Mouse (Mus musculus): ENCODE results near the gene Gm34302. TPM values are rescaled to one million over a fixed set of nuclear protein-coding genes. Genes with fewer than 3 reads are reported as not detected.
"Not testable (repeated sequence)": the region's sequence is repeated elsewhere in the genome, so short reads cannot be mapped to it uniquely, and the experiment has no call there.

Gm34302 gene
- polyA plus RNA-seq (2014; fragmentation: Nextera tagmentation; extraction: Ambion mirVana) = not detected in 2 replicates

DNA sequence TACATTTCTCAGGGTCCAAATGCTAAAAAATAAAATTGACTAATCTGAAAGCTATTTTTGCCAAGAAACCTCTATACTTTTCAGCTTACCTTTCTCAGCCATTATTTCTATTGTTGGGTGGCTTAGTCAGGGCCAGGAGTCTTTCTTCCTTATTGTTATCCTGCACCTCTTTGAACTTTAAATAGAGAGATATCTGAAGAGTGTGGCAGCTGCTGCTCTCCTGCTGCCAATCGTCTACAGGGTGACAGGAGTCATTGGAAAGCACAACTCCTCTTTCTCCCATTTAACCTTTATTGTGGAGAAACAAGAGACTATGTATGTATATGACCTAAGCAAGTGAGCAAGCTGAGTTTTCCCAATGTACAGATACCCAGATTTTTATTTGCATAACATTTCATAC lies at the start of gene Gm34302:
Gm34302 (minus strand) TSS at position 154 of the 400 bp plus-strand sequence.
- Histone ChIP-seq H3K9ac (replicated peaks; ENCODE audit: low read depth, low read length) (no peak within 1 kb of the TSS), H3K27me3 (ENCODE audit: control insufficient read depth, insufficient read depth, low read length) (no peaks in the 10 kb centered on the region), H3K9me3 (ENCODE audit: control insufficient read depth, low read depth, low read length) (no peaks in the 10 kb centered on the region), H3K4me3 (ENCODE audit: low read depth, low read length) (no peak within 1 kb of the TSS), H3K4me1 (ENCODE audit: control insufficient read depth, insufficient read depth, low read length) (no peaks in the 10 kb centered on the region), H3K36me3 (ENCODE audit: control insufficient read depth, insufficient read depth, low read length) (no peaks in the 10 kb centered on the region), H3K27ac (ENCODE audit: low read length) (no peak within 1 kb of the TSS), H3K4me2 (replicated peaks; ENCODE audit: low read depth, low read length) (no peak within 1 kb of the TSS)
- ATAC-seq (ENCODE audit: insufficient number of reproducible peaks, insufficient read depth, low FRiP score, low read depth) = no peak
- 34% methylated on average over 1 of the region's 1 CpGs for WGBS

DNA sequence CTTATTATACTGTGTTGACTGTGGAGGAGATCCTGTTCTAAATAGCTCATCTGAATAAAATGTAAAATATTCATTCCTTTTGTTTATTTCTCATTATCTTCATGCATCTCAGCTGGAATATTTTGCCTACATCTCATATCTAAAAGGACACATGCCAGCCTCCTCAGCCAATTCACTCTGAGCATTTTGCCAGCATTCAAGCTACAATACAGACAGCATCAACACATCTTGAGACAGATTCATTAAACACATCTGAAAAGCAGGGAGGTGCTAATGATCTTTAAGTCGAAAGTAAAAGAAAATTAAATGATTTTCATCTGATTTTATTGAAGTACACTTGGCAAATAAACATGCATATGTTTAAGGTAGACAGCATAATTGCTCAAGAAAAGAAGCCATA lies 48.2 kb upstream of the Gm34302 start:
- Histone ChIP-seq H3K4me1 (ENCODE audit: control insufficient read depth, insufficient read depth, low read length) (no peaks in the 10 kb centered on the region), H3K9ac (replicated peaks; ENCODE audit: low read depth, low read length) (no peak overlapping the region), H3K4me3 (ENCODE audit: low read depth, low read length) (no peak overlapping the region), H3K36me3 (ENCODE audit: control insufficient read depth, insufficient read depth, low read length) (no peaks in the 10 kb centered on the region), H3K27ac (ENCODE audit: low read length) (no peak overlapping the region), H3K9me3 (ENCODE audit: control insufficient read depth, low read depth, low read length) (no peaks in the 10 kb centered on the region), H3K4me2 (replicated peaks; ENCODE audit: low read depth, low read length) (no peak overlapping the region), H3K27me3 (ENCODE audit: control insufficient read depth, insufficient read depth, low read length) (no peaks in the 10 kb centered on the region)
- ATAC-seq (ENCODE audit: insufficient number of reproducible peaks, insufficient read depth, low FRiP score, low read depth) = no peak
- WGBS = 53% methylated on average over 1 of the region's 1 CpGs

DNA sequence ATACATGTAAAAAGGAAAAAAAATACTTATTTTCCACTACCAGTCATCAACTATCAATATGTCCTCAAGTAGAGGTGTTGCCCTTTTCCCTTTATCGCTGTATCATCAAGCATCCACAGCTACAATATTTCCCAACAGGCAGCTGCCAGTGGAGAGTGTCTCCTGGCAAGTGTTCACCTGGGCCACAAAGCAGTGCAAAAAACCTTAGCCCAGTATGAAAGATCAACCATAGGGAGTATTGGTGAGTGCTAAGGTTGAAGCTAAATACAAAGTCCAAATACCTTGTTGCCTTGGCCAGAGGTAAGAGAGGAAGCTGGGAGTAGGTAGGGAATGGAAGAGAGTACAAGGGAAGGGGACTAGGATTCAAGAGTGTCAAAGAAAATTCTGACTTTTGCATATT lies 34.0 kb upstream of the Gm34302 start:
- H3K4me3 ChIP-seq (ENCODE audit: low read depth, low read length) = no peak overlapping the region
- no peak overlapping the region for H3K27ac ChIP-seq (ENCODE audit: low read length)
- no peak overlapping the region for H3K9ac ChIP-seq (replicated peaks; ENCODE audit: low read depth, low read length)
- no peak for ATAC-seq (ENCODE audit: insufficient number of reproducible peaks, insufficient read depth, low FRiP score, low read depth)
- 97% methylated on average over 1 of the region's 1 CpGs for WGBS
- H3K27me3 ChIP-seq (ENCODE audit: control insufficient read depth, insufficient read depth, low read length) = no peaks in the 10 kb centered on the region
- H3K36me3 ChIP-seq (ENCODE audit: control insufficient read depth, insufficient read depth, low read length) = no peaks in the 10 kb centered on the region
- H3K9me3 ChIP-seq (ENCODE audit: control insufficient read depth, low read depth, low read length) = no peaks in the 10 kb centered on the region
- H3K4me2 ChIP-seq (replicated peaks; ENCODE audit: low read depth, low read length) = no peak overlapping the region
- H3K4me1 ChIP-seq (ENCODE audit: control insufficient read depth, insufficient read depth, low read length) = no peaks in the 10 kb centered on the region

DNA sequence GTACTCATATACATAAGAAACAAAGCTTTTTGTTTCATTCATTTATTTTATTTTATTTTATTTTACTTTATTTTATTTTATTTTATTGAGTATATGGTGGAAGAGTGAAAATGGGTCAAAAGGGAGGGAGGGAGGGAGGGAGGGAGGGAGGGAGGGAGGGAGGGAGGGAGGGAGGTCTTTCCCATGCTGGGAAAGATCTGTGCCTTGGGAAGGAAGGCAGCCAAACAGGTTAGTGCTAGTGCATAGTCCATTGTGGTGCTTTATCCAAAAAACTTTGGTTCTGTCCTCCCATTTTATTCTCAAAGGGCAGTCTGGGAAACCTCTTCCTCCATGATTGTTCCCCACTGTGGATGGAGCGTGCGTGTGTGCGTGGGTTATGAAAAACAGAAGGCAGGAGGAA lies 32.6 kb upstream of the Gm34302 start:
- H3K9ac ChIP-seq (replicated peaks; ENCODE audit: low read depth, low read length); H3K4me1 ChIP-seq (ENCODE audit: control insufficient read depth, insufficient read depth, low read length); H3K9me3 ChIP-seq (ENCODE audit: control insufficient read depth, low read depth, low read length); ATAC-seq (ENCODE audit: insufficient number of reproducible peaks, insufficient read depth, low FRiP score, low read depth); H3K4me3 ChIP-seq (ENCODE audit: low read depth, low read length); H3K4me2 ChIP-seq (replicated peaks; ENCODE audit: low read depth, low read length); H3K36me3 ChIP-seq (ENCODE audit: control insufficient read depth, insufficient read depth, low read length); H3K27ac ChIP-seq (ENCODE audit: low read length); H3K27me3 ChIP-seq (ENCODE audit: control insufficient read depth, insufficient read depth, low read length): not testable (repeated sequence)
- WGBS = 83% methylated on average over 3 of the region's 3 CpGs

DNA sequence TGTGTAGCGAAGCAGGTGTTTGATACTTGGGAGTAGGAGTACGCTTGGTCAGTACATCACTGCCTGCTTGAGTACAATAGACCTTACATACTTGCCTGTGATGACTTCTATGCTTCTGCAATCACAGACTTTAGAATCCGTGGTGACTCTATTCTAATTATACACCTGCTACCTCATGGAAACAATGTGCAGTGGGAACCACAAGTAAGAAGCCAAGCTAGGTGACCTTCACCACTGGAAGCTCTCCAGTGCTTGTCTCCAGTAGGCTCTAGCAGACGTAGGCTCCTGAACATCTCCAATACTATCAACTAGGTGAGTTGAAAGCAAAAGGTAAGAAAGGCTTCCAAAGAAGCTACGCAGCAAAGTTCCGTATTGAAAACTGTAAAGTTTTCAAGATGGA lies 27.6 kb upstream of the Gm34302 start:
- Histone ChIP-seq H3K4me1 (ENCODE audit: control insufficient read depth, insufficient read depth, low read length) (no peaks in the 10 kb centered on the region), H3K27ac (ENCODE audit: low read length) (no peak overlapping the region), H3K4me3 (ENCODE audit: low read depth, low read length) (no peak overlapping the region), H3K27me3 (ENCODE audit: control insufficient read depth, insufficient read depth, low read length) (no peaks in the 10 kb centered on the region), H3K36me3 (ENCODE audit: control insufficient read depth, insufficient read depth, low read length) (no peaks in the 10 kb centered on the region), H3K4me2 (replicated peaks; ENCODE audit: low read depth, low read length) (no peak overlapping the region), H3K9ac (replicated peaks; ENCODE audit: low read depth, low read length) (no peak overlapping the region), H3K9me3 (ENCODE audit: control insufficient read depth, low read depth, low read length) (no peaks in the 10 kb centered on the region)
- ATAC-seq (ENCODE audit: insufficient number of reproducible peaks, insufficient read depth, low FRiP score, low read depth) = no peak
- 91% methylated on average over 6 of the region's 6 CpGs for WGBS

DNA sequence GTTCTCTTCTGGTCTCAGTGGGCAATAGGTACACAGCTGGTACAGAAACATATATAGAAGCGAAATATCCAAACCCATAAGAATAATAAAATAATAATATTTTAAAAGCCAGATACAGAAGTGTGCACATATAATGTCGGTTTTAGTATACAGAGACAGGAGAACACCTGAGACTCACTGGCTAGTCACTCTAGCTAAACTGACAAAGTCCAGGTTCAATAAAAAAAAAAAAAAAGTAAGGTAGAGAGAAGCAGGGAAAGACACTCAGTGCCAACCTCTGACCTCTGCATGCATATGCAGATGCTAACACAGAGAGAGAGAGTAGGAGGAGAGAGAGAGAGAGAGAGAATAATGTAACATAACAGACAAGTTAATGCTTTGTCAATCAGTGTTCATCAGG lies 25.8 kb upstream of the Gm34302 start:
- Histone ChIP-seq H3K4me3 (ENCODE audit: low read depth, low read length) (no peak overlapping the region), H3K4me1 (ENCODE audit: control insufficient read depth, insufficient read depth, low read length) (no peaks in the 10 kb centered on the region), H3K9ac (replicated peaks; ENCODE audit: low read depth, low read length) (no peak overlapping the region), H3K27ac (ENCODE audit: low read length) (no peak overlapping the region), H3K36me3 (ENCODE audit: control insufficient read depth, insufficient read depth, low read length) (no peaks in the 10 kb centered on the region), H3K4me2 (replicated peaks; ENCODE audit: low read depth, low read length) (no peak overlapping the region), H3K27me3 (ENCODE audit: control insufficient read depth, insufficient read depth, low read length) (no peaks in the 10 kb centered on the region), H3K9me3 (ENCODE audit: control insufficient read depth, low read depth, low read length) (no peaks in the 10 kb centered on the region)
- ATAC-seq (ENCODE audit: insufficient number of reproducible peaks, insufficient read depth, low FRiP score, low read depth) = no peak
- 89% methylated on average over 2 of the region's 2 CpGs for WGBS

DNA sequence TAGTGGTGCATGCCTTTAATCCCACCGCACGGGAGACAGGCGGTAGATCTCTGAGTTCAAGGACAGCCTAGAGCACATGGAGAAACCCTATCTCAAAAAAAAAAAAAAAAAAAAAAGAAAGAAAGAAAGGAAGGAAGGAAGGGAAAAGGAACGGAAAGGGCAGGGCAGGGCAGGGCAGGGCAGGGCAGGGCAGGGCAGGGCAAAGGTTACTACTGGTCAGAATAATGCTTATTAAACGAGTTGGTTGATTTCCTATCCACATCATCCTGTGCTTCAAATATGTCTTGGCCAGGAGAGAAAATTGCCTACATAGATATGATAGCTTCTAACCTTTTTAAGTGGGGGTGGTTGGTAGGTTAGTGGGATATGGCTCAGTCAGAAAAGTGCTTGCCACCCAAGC lies 25.2 kb upstream of the Gm34302 start:
- Histone ChIP-seq H3K27ac (ENCODE audit: low read length) (no peak overlapping the region), H3K4me2 (replicated peaks; ENCODE audit: low read depth, low read length) (no peak overlapping the region), H3K27me3 (ENCODE audit: control insufficient read depth, insufficient read depth, low read length) (no peaks in the 10 kb centered on the region), H3K36me3 (ENCODE audit: control insufficient read depth, insufficient read depth, low read length) (no peaks in the 10 kb centered on the region), H3K4me3 (ENCODE audit: low read depth, low read length) (no peak overlapping the region), H3K9me3 (ENCODE audit: control insufficient read depth, low read depth, low read length) (no peaks in the 10 kb centered on the region), H3K4me1 (ENCODE audit: control insufficient read depth, insufficient read depth, low read length) (no peaks in the 10 kb centered on the region), H3K9ac (replicated peaks; ENCODE audit: low read depth, low read length) (no peak overlapping the region)
- WGBS = 84% methylated on average over 5 of the region's 5 CpGs
- no peak for ATAC-seq (ENCODE audit: insufficient number of reproducible peaks, insufficient read depth, low FRiP score, low read depth)

DNA sequence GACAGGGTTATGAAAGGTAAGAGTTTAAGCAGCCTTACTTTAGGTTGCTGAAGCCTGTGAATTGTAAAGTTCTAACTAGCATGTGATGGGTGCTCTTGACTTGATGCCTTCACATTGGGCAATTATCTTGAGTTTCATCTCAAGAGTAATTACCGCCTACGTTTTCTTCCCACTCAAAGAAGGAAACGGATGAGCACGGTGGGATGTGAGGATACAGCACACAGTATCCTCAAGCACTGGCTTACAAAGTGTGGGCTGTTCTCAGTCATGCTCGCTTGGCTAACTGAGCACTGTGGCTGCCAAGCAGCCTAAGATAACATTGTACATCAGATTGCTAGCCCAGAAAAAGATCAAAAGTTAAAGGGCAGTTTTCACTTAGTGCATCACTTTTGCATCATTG lies 20.8 kb upstream of the Gm34302 start:
- H3K9me3 ChIP-seq (ENCODE audit: control insufficient read depth, low read depth, low read length) = no peaks in the 10 kb centered on the region

DNA sequence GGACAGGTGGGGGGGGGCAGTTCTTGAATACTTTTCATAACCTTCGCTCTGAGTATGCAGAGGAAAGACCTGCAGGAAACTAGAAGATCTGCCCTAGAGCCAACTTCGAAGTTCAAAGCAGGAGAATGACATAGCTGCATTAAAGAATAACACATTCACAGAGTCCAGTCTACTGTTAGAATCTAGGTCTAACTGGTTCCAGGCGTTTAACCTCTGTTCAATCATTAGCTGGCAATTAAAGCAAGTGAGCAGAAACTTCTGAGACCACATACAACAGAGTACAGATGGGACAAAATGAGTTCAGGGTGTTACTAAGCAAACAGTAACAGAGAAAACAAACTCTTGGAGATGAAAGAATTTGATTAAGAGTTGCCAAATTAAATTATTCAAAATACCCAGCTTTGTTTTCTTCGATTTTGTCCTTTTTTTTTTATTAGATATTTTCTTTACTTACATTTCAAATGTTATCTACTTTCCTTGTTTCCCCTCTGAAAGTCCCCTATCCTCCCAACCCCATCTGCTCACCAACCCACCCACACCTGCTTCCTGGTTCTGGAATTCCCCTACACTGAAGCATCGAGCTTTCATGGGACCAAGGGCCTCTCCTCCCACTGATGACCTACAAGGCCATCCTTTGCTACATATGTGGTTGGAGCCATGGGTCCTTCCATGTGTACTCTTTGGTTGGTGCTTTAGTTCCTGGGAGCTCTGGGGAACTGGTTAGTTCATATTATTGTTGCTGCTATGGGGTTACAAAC lies 11.1 kb upstream of the Gm34302 start:
- no peak overlapping the region for H3K9ac ChIP-seq (replicated peaks; ENCODE audit: low read depth, low read length)
- no peak overlapping the region for H3K4me2 ChIP-seq (replicated peaks; ENCODE audit: low read depth, low read length)
- H3K9me3 ChIP-seq (ENCODE audit: control insufficient read depth, low read depth, low read length) = no peaks in the 10 kb centered on the region
- no peak overlapping the region for H3K4me3 ChIP-seq (ENCODE audit: low read depth, low read length)
- H3K4me1 ChIP-seq (ENCODE audit: control insufficient read depth, insufficient read depth, low read length) = no peaks in the 10 kb centered on the region
- 64% methylated on average over 5 of the region's 5 CpGs for WGBS
- ATAC-seq (ENCODE audit: insufficient number of reproducible peaks, insufficient read depth, low FRiP score, low read depth) = no peak
- H3K36me3 ChIP-seq (ENCODE audit: control insufficient read depth, insufficient read depth, low read length) = no peaks in the 10 kb centered on the region
- no peak overlapping the region for H3K27ac ChIP-seq (ENCODE audit: low read length)
- no peaks in the 10 kb centered on the region for H3K27me3 ChIP-seq (ENCODE audit: control insufficient read depth, insufficient read depth, low read length)

More for the DNA sequence above, 20.8 kb upstream of the Gm34302 start:
- Histone ChIP-seq H3K9ac (replicated peaks; ENCODE audit: low read depth, low read length) (no peak overlapping the region), H3K4me2 (replicated peaks; ENCODE audit: low read depth, low read length) (no peak overlapping the region), H3K27me3 (ENCODE audit: control insufficient read depth, insufficient read depth, low read length) (no peaks in the 10 kb centered on the region), H3K27ac (ENCODE audit: low read length) (no peak overlapping the region), H3K36me3 (ENCODE audit: control insufficient read depth, insufficient read depth, low read length) (no peaks in the 10 kb centered on the region), H3K4me1 (ENCODE audit: control insufficient read depth, insufficient read depth, low read length) (no peaks in the 10 kb centered on the region), H3K4me3 (ENCODE audit: low read depth, low read length) (no peak overlapping the region)
- WGBS = 79% methylated on average over 5 of the region's 5 CpGs
- ATAC-seq (ENCODE audit: insufficient number of reproducible peaks, insufficient read depth, low FRiP score, low read depth) = no peak

Data from stomach, embryonic 14.5 days (tissue).